Mouse (Mus musculus) heart, adult 2 months (tissue): ENCODE measurements around the gene D430041D05Rik. TPM values are rescaled to one million over a fixed set of nuclear protein-coding genes. Genes with fewer than 3 reads are reported as not detected.

Source experiments
- DNase-seq, 2 experiments: peaks; one replicate each; pipeline ENCODE4 v3.0.0; 2021
- H3K27ac ChIP-seq: fragments of 200-600 bp; 2 replicates; pipeline ENCODE4 v1.8.1; 2022
- H3K27me3 ChIP-seq: fragments of 200-500 bp; 2 replicates; pipeline ENCODE4 v1.6.1; 2012; ENCODE audit warnings: mild to moderate bottlenecking, low read length, inconsistent platforms, mixed read lengths; ENCODE audit not compliant: control insufficient read depth, insufficient read depth
- H3K36me3 ChIP-seq: fragments of 200-500 bp; 2 replicates; pipeline ENCODE4 v1.6.1; 2012; ENCODE audit warnings: low read length, inconsistent platforms; ENCODE audit not compliant: control insufficient read depth, insufficient read depth
- H3K4me1 ChIP-seq: fragments of 200-500 bp; 2 replicates; pipeline ENCODE4 v1.6.1; 2011; ENCODE audit warnings: low read length; ENCODE audit not compliant: control insufficient read depth, insufficient read depth
- H3K4me3 ChIP-seq: fragments of 200-600 bp; 2 replicates; pipeline ENCODE4 v1.8.1; 2022
- H3K79me2 ChIP-seq: fragments of 200-500 bp; replicated peaks from 2 replicates; pipeline ENCODE4 v1.6.1; 2012; ENCODE audit warnings: mild to moderate bottlenecking, inconsistent platforms, low read length, moderate library complexity, mixed read lengths; ENCODE audit not compliant: control insufficient read depth, insufficient read depth
- H3K9ac ChIP-seq: fragments of 200-500 bp; 2 replicates; pipeline ENCODE4 v1.6.1; 2012; ENCODE audit warnings: low read depth, mild to moderate bottlenecking, control low read depth, inconsistent platforms, low read length, mixed read lengths
- CTCF ChIP-seq: fragments of 200-600 bp; IDR thresholded peaks from 2 replicates; pipeline ENCODE4 v1.8.1; 2022; ENCODE audit warnings: antibody characterized with exemption, mild to moderate bottlenecking, moderate library complexity
- EP300 ChIP-seq: fragments of 200-500 bp; IDR thresholded peaks from 2 replicates; pipeline ENCODE4 v1.6.1; 2011; ENCODE audit warnings: low read depth, low read length, control low read depth; ENCODE audit not compliant: insufficient read depth
- POLR2A ChIP-seq: fragments of 200-500 bp; IDR thresholded peaks from 2 replicates; pipeline ENCODE4 v1.6.1; 2011; ENCODE audit warnings: mild to moderate bottlenecking, low read depth, low read length, control low read depth; ENCODE audit not compliant: insufficient read depth
- WGBS: fragments of 180-500 bp; shearing (Covaris S2); methylation state at CpG from one replicate; pipeline ENCODE4 v1.1.7; 2018; 5-methylcytosine and 5-hydroxymethylcytosine counted together
- intact Hi-C: fragments of 180-260 bp; cut with DNase I; formaldehyde crosslinking; loops from one replicate; pipeline ENCODE4 v1.15.1; 2025
- polyA plus RNA-seq: library from polyadenylated mRNA; depleted of rRNA; stranded (reverse); fragments of >200 nt; gene quantifications from 2 replicates; pipeline ENCODE4 v1.2.3, GENCODE M21; 2012
- total RNA-seq, 2 experiments: library from RNA; stranded (reverse); gene quantifications; 2 replicates each; pipeline ENCODE4 v1.2.3; 2021

Gene D430041D05Rik
- total and polyA plus RNA-seq, 3 experiments: 0.02 to 0.08 (median 0.05) TPM

- no peaks in the 10 kb centered on the region for H3K36me3 ChIP-seq
- H3K79me2 ChIP-seq: no peaks in the 10 kb centered on the region
- intact Hi-C loops: no loop called here
- H3K9ac ChIP-seq: no peak overlapping the region
- no peak for TF ChIP-seq POLR2A
- TF ChIP-seq CTCF: no peak
- no peak for TF ChIP-seq EP300
- H3K4me1 ChIP-seq: no peaks in the 10 kb centered on the region
- H3K27ac ChIP-seq: no peak overlapping the region
- 75% methylated on average over 3 of the region's 3 CpGs for WGBS
- DNase-seq: no peak
- peaks cover 16% of the 10 kb centered on the region for H3K27me3 ChIP-seq
- H3K4me3 ChIP-seq: no peak overlapping the region
Observed at GRCm38 (mm10) chr2:104413011-104413410, 2.2 kb upstream of the D430041D05Rik start.

GRCm38 (mm10) chr2:104412496-104412895 lies 1.7 kb upstream of the D430041D05Rik start:
- Histone ChIP-seq H3K4me1 (no peaks in the 10 kb centered on the region), H3K36me3 (no peaks in the 10 kb centered on the region), H3K79me2 (no peaks in the 10 kb centered on the region), H3K9ac (no peak overlapping the region), H3K4me3 (no peak overlapping the region), H3K27ac (no peak overlapping the region), H3K27me3 (peaks cover 16% of the 10 kb centered on the region)
- TF ChIP-seq CTCF (no peak), EP300 (no peak), POLR2A (no peak)
- DNase-seq: no peak
- WGBS: 31% methylated on average over 4 of the region's 4 CpGs
- intact Hi-C loops: no loop called here

GRCm38 (mm10) chr2:104411806-104412205 lies 993 bp upstream of the D430041D05Rik start:
- no peak overlapping the region for H3K27ac ChIP-seq
- DNase-seq: no peak
- intact Hi-C loops: no loop called here
- TF ChIP-seq EP300 (no peak), CTCF (no peak)
- H3K27me3 ChIP-seq: peaks cover 16% of the 10 kb centered on the region
- no peak overlapping the region for H3K4me3 ChIP-seq
- H3K36me3 ChIP-seq: no peaks in the 10 kb centered on the region
- no peaks in the 10 kb centered on the region for H3K4me1 ChIP-seq
- WGBS: 95% methylated on average over 7 of the region's 7 CpGs
- H3K9ac ChIP-seq: no peak overlapping the region
- H3K79me2 ChIP-seq: no peaks in the 10 kb centered on the region

DNA sequence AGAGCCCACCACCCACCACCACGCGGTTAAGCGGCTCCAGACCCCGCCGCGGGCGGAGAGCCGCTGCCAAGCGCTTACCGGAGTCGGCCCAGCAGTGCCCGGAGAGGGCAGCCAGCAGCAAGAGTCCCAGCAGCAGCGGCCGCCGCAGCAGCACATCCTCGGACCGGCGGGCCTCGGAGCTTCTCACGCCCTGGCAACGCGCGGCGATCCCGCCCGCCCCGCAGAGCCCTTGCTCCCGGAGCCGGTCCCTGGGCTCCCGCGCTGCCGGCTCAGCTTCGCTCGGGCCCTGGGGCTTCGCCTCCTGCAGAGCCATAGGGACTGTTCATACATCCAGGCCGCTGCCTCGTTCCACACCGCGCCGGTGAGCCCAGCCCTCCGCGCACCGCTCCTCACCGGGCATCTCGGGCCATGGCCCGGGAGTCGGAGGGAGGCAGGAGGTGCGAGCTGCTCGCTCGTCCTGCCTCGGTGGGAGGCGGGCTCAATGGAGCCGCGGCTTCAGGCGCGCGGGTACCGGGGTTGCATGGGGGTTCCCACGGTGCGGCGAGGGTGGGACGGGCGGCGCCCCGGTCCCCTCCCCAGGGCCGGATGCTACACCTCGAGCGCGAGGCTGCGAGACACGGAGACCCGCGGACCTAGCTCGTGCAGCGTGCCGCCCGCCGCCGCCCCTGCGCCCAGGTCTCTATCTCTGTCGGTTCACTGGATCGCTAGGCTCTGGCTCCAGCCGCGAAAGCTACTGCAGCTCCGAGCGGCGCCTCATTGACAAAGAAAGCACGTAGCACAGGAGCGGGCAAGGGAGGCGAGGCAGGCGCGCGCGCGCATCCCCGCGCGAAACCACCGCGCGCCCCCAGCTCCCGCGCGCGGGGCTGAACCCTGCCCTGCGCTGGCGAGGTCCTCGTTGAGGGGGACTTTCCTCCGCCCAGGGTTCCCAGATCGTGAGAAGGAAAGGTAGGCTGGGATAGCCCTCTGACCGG lies 677 bp downstream of the D430041D05Rik start:
- peaks cover 16% of the 10 kb centered on the region for H3K27me3 ChIP-seq
- DNase-seq: peak; percentile 6 to 25
- H3K36me3 ChIP-seq: no peaks in the 10 kb centered on the region
- WGBS: 2% methylated on average over 111 of the region's 111 CpGs
- intact Hi-C loops: no loop called here
- H3K27ac ChIP-seq: no peak overlapping the region
- H3K4me3 ChIP-seq: peak overlapping the region; percentile 39
- no peaks in the 10 kb centered on the region for H3K79me2 ChIP-seq
- TF ChIP-seq POLR2A: no peak
- TF ChIP-seq EP300: no peak
- TF ChIP-seq CTCF: no peak
- no peaks in the 10 kb centered on the region for H3K4me1 ChIP-seq
- no peak overlapping the region for H3K9ac ChIP-seq

DNA sequence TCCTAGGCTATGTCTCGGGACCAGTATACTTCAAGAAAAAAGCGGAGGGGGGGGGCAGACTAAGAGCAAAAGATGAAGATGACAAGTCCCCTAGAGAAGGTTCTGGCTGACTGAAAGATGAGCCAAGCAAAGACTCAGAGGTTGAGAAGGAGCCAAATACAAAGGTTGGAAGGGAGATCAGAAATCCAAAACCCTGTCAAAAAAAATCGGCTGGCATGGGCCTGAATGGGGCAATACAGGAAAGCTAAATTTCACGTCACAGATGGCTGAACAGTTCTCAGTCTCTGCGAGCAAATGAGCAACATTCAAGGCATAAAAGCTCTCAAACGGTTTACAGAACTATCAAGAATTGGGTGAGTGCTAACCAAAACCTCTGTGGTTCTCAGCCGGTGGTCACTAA lies 2.5 kb downstream of the D430041D05Rik start:
- intact Hi-C loops: no loop called here
- Histone ChIP-seq H3K79me2 (no peaks in the 10 kb centered on the region), H3K9ac (no peak overlapping the region), H3K4me3 (no peak overlapping the region), H3K4me1 (no peaks in the 10 kb centered on the region), H3K36me3 (no peaks in the 10 kb centered on the region), H3K27me3 (peaks cover 16% of the 10 kb centered on the region), H3K27ac (no peak overlapping the region)
- WGBS: 84% methylated on average over 7 of the region's 7 CpGs
- no peak for DNase-seq
- TF ChIP-seq POLR2A (no peak), EP300 (no peak), CTCF (no peak)

DNA sequence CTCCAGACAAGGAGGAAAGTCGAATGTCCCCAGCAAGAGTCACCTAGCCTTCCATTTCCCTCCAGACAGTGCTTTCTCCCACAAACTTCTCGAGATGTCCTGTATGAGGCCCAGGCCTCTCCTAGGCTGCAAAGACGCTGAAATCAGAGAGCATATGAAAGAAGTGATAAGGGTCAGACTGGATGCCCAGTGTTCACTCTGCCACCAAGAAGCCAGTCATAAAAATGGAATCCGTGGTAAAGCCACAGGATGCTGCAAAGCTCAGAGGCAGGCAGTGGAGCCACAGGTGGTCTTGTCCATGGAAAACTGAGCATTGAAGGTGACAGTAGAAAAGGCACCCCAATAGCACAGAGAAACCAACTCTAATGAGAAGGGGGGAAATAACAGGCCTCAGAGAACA lies 2.9 kb downstream of the D430041D05Rik start:
- H3K4me1 ChIP-seq: no peaks in the 10 kb centered on the region
- intact Hi-C loops: no loop called here

More for the DNA sequence above, 2.9 kb downstream of the D430041D05Rik start:
- Histone ChIP-seq H3K27ac (no peak overlapping the region), H3K4me3 (no peak overlapping the region), H3K27me3 (peaks cover 16% of the 10 kb centered on the region), H3K36me3 (no peaks in the 10 kb centered on the region), H3K79me2 (no peaks in the 10 kb centered on the region), H3K9ac (no peak overlapping the region)
- DNase-seq: no peak
- WGBS: 65% methylated on average over 4 of the region's 4 CpGs
- TF ChIP-seq EP300: no peak
- TF ChIP-seq CTCF: no peak
- no peak for TF ChIP-seq POLR2A
